Mouse (Mus musculus): ENCODE results near the gene Aup1. TPM values are rescaled to one million over a fixed set of nuclear protein-coding genes. Genes with fewer than 3 reads are reported as not detected.
A peak's percentile ranks its signal among the peaks of the same experiment; 100 is the strongest.

Gene Aup1
- polyA plus RNA-seq, 1 experiment from 2014 or later = 179 TPM

- DNase-seq (ENCODE audit: low spot score) = no peak
- WGBS = 68% methylated on average over 3 of the region's 3 CpGs
Observed at GRCm38 (mm10) chr6:83019044-83019443, 35.3 kb upstream of the Aup1 start.

DNA sequence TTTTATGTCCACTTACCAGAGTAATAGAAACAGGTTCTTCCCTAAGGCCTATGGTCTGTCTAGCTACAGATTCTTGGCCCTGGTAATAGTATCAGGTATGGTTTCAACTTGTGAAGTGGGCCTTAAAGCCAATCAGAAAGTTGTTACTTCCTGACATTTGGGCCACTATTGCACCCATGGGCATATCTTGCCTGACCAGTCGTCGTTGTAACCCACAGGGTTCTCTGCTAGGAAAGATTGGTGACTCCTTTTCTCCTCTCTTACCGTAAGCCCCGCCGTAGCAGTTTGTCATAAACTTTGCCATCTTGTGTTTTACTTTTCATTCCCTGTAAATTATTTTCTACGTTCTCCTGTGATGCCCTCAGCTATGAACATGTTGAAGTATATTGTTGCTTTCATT is 34.2 kb upstream of the Aup1 start:
- Histone ChIP-seq H3K4me3 (no peak overlapping the region), H3K9me3 (no peaks in the 10 kb centered on the region), H3K4me1 (replicated peaks) (no peaks in the 10 kb centered on the region), H3K36me3 (no peaks in the 10 kb centered on the region), H3K27me3 (ENCODE audit: insufficient read depth, poor library complexity, severe bottlenecking) (no peaks in the 10 kb centered on the region), H3K27ac (no peak overlapping the region)
- no peak for DNase-seq (ENCODE audit: low spot score)
- WGBS = 87% methylated on average over 6 of the region's 6 CpGs

More at GRCm38 (mm10) chr6:83019044-83019443, 35.3 kb upstream of the Aup1 start:
- Histone ChIP-seq H3K4me1 (replicated peaks) (no peaks in the 10 kb centered on the region), H3K9me3 (no peaks in the 10 kb centered on the region), H3K4me3 (no peak overlapping the region), H3K27ac (no peak overlapping the region), H3K27me3 (ENCODE audit: insufficient read depth, poor library complexity, severe bottlenecking) (no peaks in the 10 kb centered on the region), H3K36me3 (no peaks in the 10 kb centered on the region)

GRCm38 (mm10) chr6:83020836-83021593 is 33.3 kb upstream of the Aup1 start:
- no peaks in the 10 kb centered on the region for H3K4me1 ChIP-seq (replicated peaks)
- H3K4me3 ChIP-seq = no peak overlapping the region
- DNase-seq (ENCODE audit: low spot score) = no peak
- WGBS = 78% methylated on average over 4 of the region's 4 CpGs
- no peak overlapping the region for H3K27ac ChIP-seq
- H3K27me3 ChIP-seq (ENCODE audit: insufficient read depth, poor library complexity, severe bottlenecking) = no peaks in the 10 kb centered on the region
- H3K9me3 ChIP-seq = no peaks in the 10 kb centered on the region
- no peaks in the 10 kb centered on the region for H3K36me3 ChIP-seq

DNA sequence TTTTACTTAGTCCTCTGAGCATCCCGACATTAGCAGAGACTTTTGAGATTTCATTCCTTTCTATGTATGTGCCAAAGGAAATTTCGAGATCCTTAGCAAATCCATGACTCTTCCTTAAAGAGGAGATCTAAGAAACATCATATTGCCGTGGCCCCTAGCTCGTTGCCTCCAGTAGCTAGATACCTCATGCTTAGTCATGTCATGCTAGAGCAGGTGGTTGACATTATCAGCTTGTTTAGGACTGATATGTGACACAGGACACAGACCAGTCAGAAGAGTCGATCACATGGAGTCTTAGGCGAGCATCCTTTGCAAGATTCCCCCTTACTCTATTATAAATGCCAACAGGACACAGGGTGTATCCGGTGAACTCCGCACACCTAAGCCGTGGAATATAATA is 31.3 kb upstream of the Aup1 start:
- no peak for DNase-seq (ENCODE audit: low spot score)

GRCm38 (mm10) chr6:83023786-83024185 is 30.5 kb upstream of the Aup1 start:
- no peak for DNase-seq (ENCODE audit: low spot score)
- H3K27ac ChIP-seq = no peak overlapping the region
- no peaks in the 10 kb centered on the region for H3K9me3 ChIP-seq
- no peak overlapping the region for H3K4me3 ChIP-seq
- WGBS = 95% methylated on average over 2 of the region's 2 CpGs
- H3K36me3 ChIP-seq = no peaks in the 10 kb centered on the region
- H3K4me1 ChIP-seq (replicated peaks) = peaks cover 8% of the 10 kb centered on the region; the same call in 1 of the 2 replicates
- peaks cover 24% of the 10 kb centered on the region for H3K27me3 ChIP-seq (ENCODE audit: insufficient read depth, poor library complexity, severe bottlenecking)

More for the DNA sequence above, 31.3 kb upstream of the Aup1 start:
- Histone ChIP-seq H3K36me3 (no peaks in the 10 kb centered on the region), H3K27ac (no peak overlapping the region), H3K4me1 (replicated peaks) (peaks cover 8% of the 10 kb centered on the region; the same call in 1 of the 2 replicates), H3K9me3 (no peaks in the 10 kb centered on the region), H3K27me3 (ENCODE audit: insufficient read depth, poor library complexity, severe bottlenecking) (peaks cover 16% of the 10 kb centered on the region), H3K4me3 (no peak overlapping the region)
- 90% methylated on average over 9 of the region's 9 CpGs for WGBS

- H3K27me3 ChIP-seq (ENCODE audit: insufficient read depth, poor library complexity, severe bottlenecking) = peaks cover 30% of the 10 kb centered on the region
- H3K27ac ChIP-seq = no peak overlapping the region
- no peak for DNase-seq (ENCODE audit: low spot score)
- H3K4me1 ChIP-seq (replicated peaks) = peaks cover 8% of the 10 kb centered on the region; the same call in 1 of the 2 replicates
- H3K9me3 ChIP-seq = no peaks in the 10 kb centered on the region
- 71% methylated on average over 4 of the region's 4 CpGs for WGBS
- no peak overlapping the region for H3K4me3 ChIP-seq
- H3K36me3 ChIP-seq = no peaks in the 10 kb centered on the region
Observed at GRCm38 (mm10) chr6:83024421-83024820, 29.9 kb upstream of the Aup1 start.

DNA sequence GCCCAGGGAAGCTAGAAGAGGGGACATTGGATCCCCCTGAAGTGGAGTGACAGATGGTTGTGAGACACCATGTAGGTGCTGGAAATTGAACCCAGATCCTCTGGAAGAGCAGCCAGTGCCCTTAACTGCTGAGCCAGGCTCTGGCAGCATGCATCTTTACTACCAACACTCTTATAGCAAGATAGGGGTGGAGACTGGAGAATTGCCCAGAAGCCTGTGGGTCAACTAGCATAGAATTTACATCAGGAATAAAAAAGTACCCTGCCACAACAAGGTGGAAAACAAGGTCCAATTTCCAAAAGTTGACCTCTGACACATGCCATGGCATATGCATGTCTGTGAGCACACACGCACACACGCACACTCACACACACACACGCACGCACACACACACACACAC is 29.1 kb upstream of the Aup1 start:
- WGBS = 91% methylated on average over 4 of the region's 4 CpGs
- H3K4me1 ChIP-seq (replicated peaks) = peaks cover 14% of the 10 kb centered on the region; the same call in 1 of the 2 replicates
- no peaks in the 10 kb centered on the region for H3K36me3 ChIP-seq
- no peaks in the 10 kb centered on the region for H3K9me3 ChIP-seq
- H3K27me3 ChIP-seq (ENCODE audit: insufficient read depth, poor library complexity, severe bottlenecking) = peaks cover 38% of the 10 kb centered on the region
- no peak for DNase-seq (ENCODE audit: low spot score)
- no peak overlapping the region for H3K4me3 ChIP-seq
- no peak overlapping the region for H3K27ac ChIP-seq

DNA sequence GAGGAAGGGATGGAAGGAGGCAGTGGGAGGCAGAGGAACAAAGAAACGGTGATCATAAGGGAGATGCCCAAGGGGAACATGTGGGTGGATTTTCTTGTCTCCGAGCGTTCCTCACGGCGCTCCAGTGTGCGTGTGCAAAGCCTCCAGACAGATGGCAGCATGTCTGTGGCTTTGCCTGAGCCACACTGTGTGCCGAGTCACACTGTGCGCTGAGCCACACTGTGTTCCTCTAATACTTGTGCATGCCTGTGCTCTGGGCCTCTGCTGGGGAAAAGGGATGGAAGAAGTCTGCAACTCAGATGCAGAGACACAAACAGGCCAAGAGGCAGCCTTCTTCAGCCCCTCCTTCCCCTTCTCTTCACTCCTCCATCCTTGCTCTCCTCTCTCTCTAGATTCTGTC is 27.0 kb upstream of the Aup1 start:
- Histone ChIP-seq H3K27ac (no peak overlapping the region), H3K4me1 (replicated peaks) (peaks cover 24% of the 10 kb centered on the region), H3K36me3 (no peaks in the 10 kb centered on the region), H3K27me3 (ENCODE audit: insufficient read depth, poor library complexity, severe bottlenecking) (peaks cover 59% of the 10 kb centered on the region), H3K4me3 (no peak overlapping the region), H3K9me3 (no peaks in the 10 kb centered on the region)
- WGBS = 64% methylated on average over 8 of the region's 8 CpGs
- DNase-seq (ENCODE audit: low spot score) = no peak

DNA sequence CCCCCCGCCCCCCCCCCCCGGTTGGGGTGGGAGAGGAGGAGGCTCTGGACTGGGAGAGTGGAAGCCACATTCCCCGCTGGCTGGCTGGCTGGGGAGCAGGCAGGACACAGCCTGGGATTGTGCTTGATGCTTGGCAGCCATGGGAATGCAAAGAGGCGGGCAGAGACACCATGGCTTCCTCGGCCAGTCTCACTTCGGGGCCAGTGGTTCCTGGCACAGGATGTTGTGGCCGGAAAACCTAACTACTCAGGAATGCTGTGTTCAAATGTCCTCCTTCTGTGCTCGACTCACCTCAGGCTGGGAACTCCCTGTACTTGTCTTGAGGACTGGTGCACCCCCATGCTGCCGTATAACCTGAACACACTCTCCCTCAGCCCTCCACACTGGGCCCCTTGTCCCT is 26.6 kb upstream of the Aup1 start:
- Histone ChIP-seq H3K4me3 (no peak overlapping the region), H3K4me1 (replicated peaks) (peaks cover 28% of the 10 kb centered on the region), H3K27ac (no peak overlapping the region), H3K27me3 (ENCODE audit: insufficient read depth, poor library complexity, severe bottlenecking) (peaks cover 63% of the 10 kb centered on the region), H3K9me3 (no peaks in the 10 kb centered on the region), H3K36me3 (no peaks in the 10 kb centered on the region)
- 49% methylated on average over 8 of the region's 9 CpGs for WGBS
- no peak for DNase-seq (ENCODE audit: low spot score)

GRCm38 (mm10) chr6:83029777-83030176 is 24.5 kb upstream of the Aup1 start:
- Histone ChIP-seq H3K36me3 (no peaks in the 10 kb centered on the region), H3K4me1 (replicated peaks) (peaks cover 48% of the 10 kb centered on the region), H3K4me3 (no peak overlapping the region), H3K27me3 (ENCODE audit: insufficient read depth, poor library complexity, severe bottlenecking) (peaks cover 73% of the 10 kb centered on the region), H3K27ac (no peak overlapping the region), H3K9me3 (no peaks in the 10 kb centered on the region)
- WGBS = 13% methylated on average over 10 of the region's 10 CpGs
- no peak for DNase-seq (ENCODE audit: low spot score)

- Histone ChIP-seq H3K4me1 (replicated peaks) (peaks cover 57% of the 10 kb centered on the region), H3K9me3 (no peaks in the 10 kb centered on the region), H3K27me3 (ENCODE audit: insufficient read depth, poor library complexity, severe bottlenecking) (peaks cover 84% of the 10 kb centered on the region), H3K36me3 (no peaks in the 10 kb centered on the region), H3K4me3 (no peak overlapping the region), H3K27ac (no peak overlapping the region)
- DNase-seq (ENCODE audit: low spot score) = no peak
- WGBS = 52% methylated on average over 7 of the region's 7 CpGs
Observed at GRCm38 (mm10) chr6:83031111-83031510, 23.2 kb upstream of the Aup1 start.

DNA sequence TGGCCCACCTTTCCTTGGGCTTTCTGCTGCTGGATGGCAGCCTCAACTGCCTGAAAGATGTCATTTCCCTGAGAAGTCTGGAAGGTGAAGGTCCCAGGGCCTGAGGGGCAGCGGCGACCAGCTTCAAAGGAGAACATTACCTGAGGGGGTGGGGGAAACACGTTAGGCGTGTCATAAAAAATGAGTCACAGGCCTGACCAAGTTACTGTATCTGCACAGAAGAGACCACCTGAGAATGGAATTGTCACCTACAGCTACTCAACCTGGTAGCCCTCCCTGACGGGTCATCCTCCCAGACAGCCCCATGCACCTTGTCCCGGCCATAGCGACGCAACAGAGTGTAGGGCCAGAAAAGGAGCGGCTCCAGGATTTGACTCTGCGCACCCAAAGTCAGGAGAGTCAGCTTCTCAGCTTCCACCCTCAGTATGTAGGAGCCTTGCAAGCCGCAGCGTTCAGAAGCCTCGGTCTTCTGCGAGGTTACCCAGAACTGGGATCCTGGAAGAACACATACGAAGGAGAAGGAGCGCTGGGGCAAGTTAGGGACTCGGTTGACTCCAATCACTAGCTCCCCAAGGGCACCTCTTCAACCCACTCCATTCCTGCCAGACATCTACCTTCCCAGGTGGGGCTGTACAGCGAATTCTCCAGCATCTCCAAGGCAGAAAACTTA is 22.3 kb upstream of the Aup1 start:
- H3K4me3 ChIP-seq = peak overlapping the region; percentile 69
- peak overlapping the region; percentile 84; the same call in 1 of the 2 replicates for H3K27ac ChIP-seq
- H3K36me3 ChIP-seq = no peaks in the 10 kb centered on the region
- no peak for DNase-seq (ENCODE audit: low spot score)
- H3K4me1 ChIP-seq (replicated peaks) = peaks cover 57% of the 10 kb centered on the region
- no peaks in the 10 kb centered on the region for H3K9me3 ChIP-seq
- WGBS = 14% methylated on average over 18 of the region's 18 CpGs
- H3K27me3 ChIP-seq (ENCODE audit: insufficient read depth, poor library complexity, severe bottlenecking) = peaks cover 85% of the 10 kb centered on the region

GRCm38 (mm10) chr6:83032769-83033191 is 21.5 kb upstream of the Aup1 start:
- Histone ChIP-seq H3K27ac (peak overlapping the region; percentile 84), H3K27me3 (ENCODE audit: insufficient read depth, poor library complexity, severe bottlenecking) (peaks cover 85% of the 10 kb centered on the region), H3K9me3 (no peaks in the 10 kb centered on the region), H3K4me1 (replicated peaks) (peaks cover 50% of the 10 kb centered on the region), H3K4me3 (peak overlapping the region; percentile 69), H3K36me3 (no peaks in the 10 kb centered on the region)
- under 1% methylated on average over 31 of the region's 31 CpGs for whole genome bisulfite sequencing
- DNase-seq (ENCODE audit: low spot score) = peak; percentile 68

Data from hindbrain, embryonic 10.5 days (tissue).